Mouse (Mus musculus) cerebellum, adult 8-10 months (tissue): Measurements from ENCODE around the gene Zfp580.
A peak's percentile ranks its signal among the peaks of the same experiment; 100 is the strongest.

ENCODE experiments used
- DNase-seq: peaks from one replicate; pipeline ENCODE4 v3.0.0; 2022

The Zfp580 gene

DNA sequence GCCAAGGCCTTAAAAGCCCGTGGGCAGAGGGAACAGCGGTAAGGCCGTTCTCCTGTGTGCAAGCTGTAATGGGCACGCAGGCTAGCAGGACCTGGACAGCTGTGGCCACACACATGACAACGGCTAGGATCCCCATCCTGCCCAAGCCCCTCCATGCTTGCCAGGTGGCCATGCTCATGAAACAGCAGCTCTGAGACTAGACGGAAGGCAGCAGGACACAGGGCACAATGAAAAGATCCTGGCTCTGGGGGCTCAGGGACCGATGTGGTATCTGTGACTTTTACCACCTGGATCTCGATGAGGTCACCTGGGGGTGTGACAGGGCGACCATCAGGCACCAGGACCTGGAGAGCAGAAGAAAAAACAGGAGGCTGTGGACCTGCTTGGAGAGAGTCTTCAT is 15.2 kb upstream of the Zfp580 start:
- DNase-seq: no peak

DNA sequence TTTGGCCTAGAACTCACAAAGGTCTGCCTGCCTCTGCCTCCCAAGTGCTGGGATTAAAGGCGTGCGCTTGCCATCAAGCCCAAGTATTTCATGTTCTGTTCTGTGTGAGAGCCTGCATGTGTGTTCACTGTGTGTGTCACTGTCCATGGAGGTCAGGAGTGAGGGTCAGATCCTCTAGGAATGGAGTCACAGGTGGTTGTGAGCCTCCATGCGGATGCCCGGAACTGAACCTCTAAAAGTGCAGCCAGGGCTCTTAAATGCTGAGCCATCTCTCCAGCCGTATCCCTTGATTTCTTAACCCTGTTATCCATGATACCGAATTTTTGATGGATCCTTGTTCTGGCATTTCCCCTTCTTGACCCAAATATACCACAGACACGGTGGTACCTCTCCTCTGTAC is 14.3 kb upstream of the Zfp580 start:
- no peak for DNase-seq

DNA sequence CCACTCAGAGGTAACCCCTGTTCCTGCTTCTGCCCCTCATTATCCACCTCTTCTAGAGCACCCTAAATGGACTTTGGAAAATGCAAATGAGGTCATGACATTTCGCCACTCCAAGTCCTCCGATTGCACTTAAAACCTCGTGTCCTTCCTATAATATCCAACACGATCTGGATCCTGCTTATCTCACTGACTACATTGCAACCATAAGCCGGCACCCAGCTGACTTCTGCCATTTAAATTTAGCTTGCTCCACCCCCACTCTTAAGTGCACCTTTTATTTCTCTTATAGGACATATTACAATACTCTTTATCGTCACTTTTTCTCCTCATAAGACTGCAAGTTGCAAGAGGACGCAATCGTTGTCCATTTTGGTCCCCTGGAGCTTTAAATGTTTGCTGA is 13.9 kb upstream of the Zfp580 start:
- no peak for DNase-seq

GRCm38 (mm10) chr7:5038109-5038732 is 13.1 kb upstream of the Zfp580 start, which contains the start of gene Zfp784:
Gene Zfp784 (minus strand): TSS chr7:5038446.
- DNase-seq: peak; percentile 95

DNA sequence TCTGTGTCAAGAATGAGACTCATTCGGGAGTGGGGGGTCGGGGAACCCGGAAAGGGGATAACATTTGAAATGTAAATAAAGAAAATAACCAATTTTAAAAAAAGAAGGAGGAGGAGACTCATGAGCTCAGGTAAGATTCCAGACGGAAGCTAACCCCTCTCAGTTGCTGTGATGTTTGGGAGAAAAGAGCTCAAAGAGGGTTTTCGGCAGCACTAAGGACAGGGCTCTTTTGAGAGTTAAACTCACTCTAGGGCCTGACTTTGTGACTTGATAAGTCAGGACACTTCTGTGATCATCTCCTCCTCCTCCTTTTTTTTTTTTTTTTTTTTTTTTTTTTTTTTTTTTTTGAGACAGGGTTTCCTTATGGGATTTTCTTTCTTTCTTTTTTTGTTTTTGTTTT is 12.4 kb upstream of the Zfp580 start:
- DNase-seq: no peak

DNA sequence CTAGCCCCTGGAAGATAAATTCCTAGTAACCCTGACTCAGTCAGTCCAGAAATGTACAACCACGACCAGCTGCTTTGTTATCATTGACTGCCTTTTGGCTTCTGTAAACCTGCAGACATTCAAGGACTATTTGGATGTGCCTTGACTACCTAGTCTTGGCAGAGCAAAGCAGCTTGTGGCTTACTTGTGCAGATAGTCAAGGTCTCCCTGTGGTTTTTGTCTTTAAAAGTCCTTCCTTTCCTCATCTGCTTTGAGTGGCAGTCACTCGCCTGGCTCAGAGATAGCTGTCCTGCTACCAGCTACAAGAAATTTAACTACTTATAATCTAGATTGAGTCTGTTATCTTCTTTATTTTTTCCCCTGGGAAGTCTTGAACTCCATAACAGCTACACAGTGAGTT is 6.4 kb upstream of the Zfp580 start:
- no peak for DNase-seq

- DNase-seq: no peak
These were observed 5.2 kb upstream of the Zfp580 start for GRCm38 (mm10) chr7:5046112-5046511.

DNA sequence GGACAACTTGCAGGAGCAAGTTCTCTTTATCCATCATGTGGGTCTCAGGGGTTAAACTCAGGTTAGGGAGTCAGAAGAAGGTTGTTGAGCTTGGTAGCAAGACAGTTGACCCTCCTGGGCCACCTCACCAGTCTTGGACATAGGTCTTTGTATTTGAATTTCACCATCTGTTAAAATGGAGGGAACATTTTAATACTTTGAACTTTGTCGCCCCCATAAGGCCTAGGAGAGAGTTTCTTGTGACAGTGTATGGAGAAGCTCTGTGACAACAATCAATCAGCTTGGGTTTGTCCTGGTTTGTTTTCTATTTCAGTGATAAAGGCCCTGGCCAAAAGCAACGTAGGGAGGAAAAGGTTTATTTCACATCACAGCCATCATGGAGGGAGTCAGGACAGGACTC is 4.0 kb upstream of the Zfp580 start:
- DNase-seq: no peak

GRCm38 (mm10) chr7:5052438-5052837 is 1.1 kb downstream of the Zfp580 start:
- DNase-seq: no peak

DNA sequence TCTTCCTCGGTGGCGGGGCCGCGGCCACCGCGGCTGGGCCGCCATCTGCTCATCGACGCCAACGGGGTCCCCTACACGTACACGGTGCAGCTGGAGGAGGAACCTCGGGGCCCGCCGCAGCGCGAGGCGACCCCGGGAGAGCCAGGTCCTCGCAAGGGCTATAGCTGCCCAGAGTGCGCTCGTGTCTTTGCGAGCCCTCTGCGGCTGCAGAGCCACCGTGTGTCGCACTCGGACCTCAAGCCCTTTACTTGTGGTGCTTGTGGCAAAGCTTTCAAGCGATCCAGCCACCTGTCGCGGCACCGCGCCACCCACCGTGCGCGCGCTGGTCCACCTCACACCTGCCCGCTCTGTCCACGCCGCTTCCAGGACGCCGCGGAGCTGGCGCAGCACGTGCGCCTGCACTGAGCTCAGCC is 1.6 kb downstream of the Zfp580 start:
- peak; percentile 40 for DNase-seq

- DNase-seq: peak; percentile 48
These were observed 2.3 kb downstream of the Zfp580 start for GRCm38 (mm10) chr7:5053456-5054179.

DNA sequence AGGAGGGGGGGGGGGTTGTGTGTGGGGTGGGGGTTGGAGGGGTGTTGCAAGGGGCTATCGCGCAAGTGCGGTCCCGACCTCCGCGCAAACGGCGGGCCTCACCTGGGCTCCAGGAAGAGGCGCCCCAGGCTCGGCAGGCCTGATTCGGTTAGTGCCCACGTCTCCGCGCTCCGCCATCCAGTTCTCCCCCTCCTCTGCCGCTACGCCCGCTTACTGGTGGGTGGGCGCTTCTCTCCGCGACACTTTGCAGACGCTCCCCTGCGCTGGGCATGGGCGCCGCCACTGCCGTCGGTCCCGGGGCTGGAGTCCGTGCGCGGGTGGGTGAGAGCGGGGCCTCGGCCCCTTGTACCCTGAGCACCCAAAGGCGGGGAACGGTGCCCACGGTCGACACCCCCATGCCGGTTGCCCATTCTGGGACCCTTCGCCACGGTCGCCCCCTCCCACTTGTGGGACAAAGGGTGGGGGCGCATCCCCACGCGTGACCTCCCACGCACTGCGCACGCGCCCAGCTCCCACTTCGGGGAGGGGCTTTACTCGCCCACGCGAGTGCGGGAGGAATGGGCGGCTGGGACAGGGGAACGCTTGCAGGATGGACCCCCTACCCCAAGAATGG is 5.4 kb downstream of the Zfp580 start:
- peak; percentile 66 for DNase-seq

GRCm38 (mm10) chr7:5057381-5057780 is 6.0 kb downstream of the Zfp580 start:
- DNase-seq: no peak

- DNase-seq: peak; percentile 42
These were observed 6.5 kb downstream of the Zfp580 start for GRCm38 (mm10) chr7:5057804-5058203.

DNA sequence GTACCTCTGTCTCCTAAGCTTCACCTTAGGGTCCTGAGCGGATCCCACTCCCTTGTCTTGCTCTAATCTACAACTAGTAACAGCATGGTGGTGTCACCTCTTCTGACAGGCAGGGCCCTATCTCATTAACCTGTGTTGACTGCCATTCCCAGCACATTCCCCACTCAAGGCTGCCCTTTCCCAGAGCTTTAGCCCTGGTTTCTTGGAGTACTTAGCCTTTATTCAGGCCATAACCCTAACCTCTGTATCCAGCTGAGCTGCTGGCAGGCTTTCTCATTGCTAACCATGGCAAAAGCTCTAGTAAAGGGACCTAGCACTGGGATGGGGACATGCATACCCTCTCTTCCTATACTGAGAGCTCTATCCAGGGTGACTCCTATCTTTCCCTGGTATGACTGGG is 7.3 kb downstream of the Zfp580 start:
- peak; percentile 39 for DNase-seq

DNA sequence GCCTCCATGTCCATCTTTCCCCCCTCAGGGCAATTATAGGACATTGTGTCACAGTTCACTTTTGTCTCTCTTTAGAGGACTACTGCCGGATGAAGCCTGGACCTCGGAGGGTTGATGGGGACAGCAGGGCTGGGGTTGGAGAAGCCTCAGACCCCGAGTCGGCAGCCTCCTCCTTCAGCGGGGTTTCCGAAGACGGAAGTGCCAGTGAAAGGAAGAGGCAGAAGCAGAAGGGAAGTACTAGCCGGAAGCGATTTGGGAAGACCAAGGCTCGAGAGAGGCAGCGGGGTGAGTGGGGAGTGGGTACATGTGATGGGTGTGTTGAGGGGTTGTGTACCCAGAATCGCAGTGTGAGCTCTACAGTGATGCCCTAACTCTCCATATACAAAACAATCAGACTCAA is 8.1 kb downstream of the Zfp580 start:
- DNase-seq: peak; percentile 37

GRCm38 (mm10) chr7:5060239-5060731 is 8.9 kb downstream of the Zfp580 start:
- peak; percentile 88 for DNase-seq

GRCm38 (mm10) chr7:5060944-5061773 is 9.8 kb downstream of the Zfp580 start:
- DNase-seq: peak; percentile 99

DNA sequence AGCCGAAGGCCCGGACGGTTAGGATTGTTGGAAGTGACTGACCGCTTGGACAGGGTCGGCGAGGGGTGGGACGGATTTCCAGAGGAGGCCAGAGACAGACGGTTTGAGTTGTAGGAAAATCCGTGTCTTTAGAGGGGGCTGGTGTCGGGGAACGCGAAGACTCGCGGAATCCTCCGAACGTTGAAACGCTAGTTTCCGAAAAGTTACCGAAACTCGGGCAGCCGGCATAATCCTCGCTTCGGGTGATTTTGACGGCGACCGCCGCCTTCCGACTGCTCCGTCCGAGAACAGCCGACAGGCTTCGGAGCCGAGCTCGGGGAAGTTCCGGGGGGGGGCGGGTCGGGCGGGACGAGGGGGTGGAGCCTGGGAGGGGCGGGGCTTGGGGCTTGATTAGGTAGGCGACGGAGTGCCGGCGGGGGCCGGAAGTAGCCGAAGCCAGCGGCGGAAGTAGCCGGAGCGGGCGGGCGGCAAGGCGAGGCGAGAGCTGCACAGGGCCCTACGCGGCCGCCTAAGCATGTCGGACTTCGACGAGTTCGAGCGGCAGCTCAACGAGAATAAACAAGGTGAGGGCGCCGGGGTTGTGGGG is 10.5 kb downstream of the Zfp580 start, which contains the start of gene U2af2:
U2af2 (plus strand) TSS at position 370 of the 586 bp plus-strand sequence.
- DNase-seq: peak; percentile 93

GRCm38 (mm10) chr7:5062360-5063001 is 11.1 kb downstream of the Zfp580 start:
- no peak for DNase-seq

DNA sequence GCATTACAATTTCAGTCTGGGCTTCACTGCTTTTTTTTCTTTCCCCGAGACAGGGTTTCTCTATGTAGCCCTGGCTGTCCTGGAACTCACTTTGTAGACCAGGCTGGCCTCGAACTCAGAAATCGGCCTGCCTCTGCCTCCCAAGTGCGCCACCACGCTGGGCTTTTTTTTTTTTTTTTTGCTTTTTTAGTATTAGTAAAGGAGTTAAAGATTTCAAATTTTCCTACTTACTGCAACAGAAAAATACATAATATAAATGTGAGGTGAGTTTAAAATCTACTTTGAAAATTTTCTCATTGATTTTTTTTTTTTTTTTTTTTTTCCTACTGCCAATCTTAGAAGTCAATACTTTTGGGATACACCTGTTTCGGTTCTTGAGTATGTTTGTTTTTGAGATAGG is 13.5 kb downstream of the Zfp580 start:
- no peak for DNase-seq

DNA sequence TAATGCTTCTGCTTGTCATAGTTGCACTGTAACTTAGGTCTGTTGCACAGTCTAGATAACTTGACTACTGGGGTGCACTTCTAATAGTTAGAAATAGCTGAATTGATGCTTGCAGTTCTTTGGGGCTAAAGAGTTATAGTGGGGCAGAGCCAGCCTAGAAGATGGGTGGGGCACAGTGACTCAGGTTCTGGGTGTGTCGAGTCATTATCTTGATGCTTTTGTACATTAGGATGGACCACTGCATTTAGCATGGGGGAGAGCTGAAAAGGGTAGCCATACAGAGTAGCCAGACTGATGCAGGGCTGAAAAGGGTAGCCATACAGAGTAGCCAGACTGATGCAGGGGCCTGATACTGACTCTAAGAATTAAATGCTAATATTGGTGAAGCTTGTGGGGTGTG is 22.2 kb downstream of the Zfp580 start:
- no peak for DNase-seq
